Mouse (Mus musculus) small intestine, adult 2 months (tissue): ENCODE measurements around the gene Sept9. TPM values are rescaled to one million over a fixed set of nuclear protein-coding genes. Genes with fewer than 3 reads are reported as not detected.
A peak's percentile ranks its signal among the peaks of the same experiment; 100 is the strongest.

Experiments used
- H3K27ac ChIP-seq: fragments of 200-500 bp; 2 replicates; pipeline ENCODE4 v1.5.1; 2012; ENCODE audit warnings: low read depth, low read length, control low read depth, inconsistent platforms; ENCODE audit not compliant: insufficient read depth
- H3K27me3 ChIP-seq: fragments of 200-500 bp; 2 replicates; pipeline ENCODE4 v1.6.1; 2012; ENCODE audit warnings: mild to moderate bottlenecking, moderate library complexity, low read length, inconsistent platforms; ENCODE audit not compliant: control insufficient read depth, insufficient read depth
- H3K36me3 ChIP-seq: fragments of 200-500 bp; 2 replicates; pipeline ENCODE4 v1.6.1; 2012; ENCODE audit warnings: mild to moderate bottlenecking, low read length, control low read depth, inconsistent platforms; ENCODE audit not compliant: control insufficient read depth, insufficient read depth
- H3K4me1 ChIP-seq: fragments of 200-500 bp; 2 replicates; pipeline ENCODE4 v1.6.1; 2012; ENCODE audit warnings: low read length, inconsistent platforms, mixed read lengths; ENCODE audit not compliant: control insufficient read depth, insufficient read depth, insufficient read length
- H3K4me3 ChIP-seq: fragments of 200-500 bp; 2 replicates; pipeline ENCODE4 v1.5.1; 2012; ENCODE audit warnings: low read depth, mild to moderate bottlenecking, control low read depth, inconsistent platforms, low read length, moderate library complexity
- CTCF ChIP-seq: fragments of 200-500 bp; IDR thresholded peaks from 2 replicates; pipeline ENCODE4 v1.5.1; 2012; ENCODE audit warnings: low read depth, mild to moderate bottlenecking, control low read depth, inconsistent platforms, low read length, moderate library complexity, mixed read lengths; ENCODE audit not compliant: insufficient replicate concordance, insufficient read length; ENCODE audit errors: extremely low read depth
- POLR2A ChIP-seq: fragments of 200-500 bp; IDR thresholded peaks from 2 replicates; pipeline ENCODE4 v1.6.1; 2012; ENCODE audit warnings: low read depth, mild to moderate bottlenecking, control low read depth, inconsistent platforms, low read length, moderate library complexity
- WGBS: fragments of 180-500 bp; shearing (Covaris S2); methylation state at CpG from one replicate; pipeline ENCODE4 v1.1.7; 2018; 5-methylcytosine and 5-hydroxymethylcytosine counted together
- polyA plus RNA-seq: library from polyadenylated mRNA; depleted of rRNA; stranded (reverse); fragments of >200 nt; gene quantifications from 2 replicates; pipeline ENCODE4 v1.2.3, GENCODE M21; 2012

Sept9 gene
- polyA plus RNA-seq, 1 experiment = 31.0 TPM

DNA sequence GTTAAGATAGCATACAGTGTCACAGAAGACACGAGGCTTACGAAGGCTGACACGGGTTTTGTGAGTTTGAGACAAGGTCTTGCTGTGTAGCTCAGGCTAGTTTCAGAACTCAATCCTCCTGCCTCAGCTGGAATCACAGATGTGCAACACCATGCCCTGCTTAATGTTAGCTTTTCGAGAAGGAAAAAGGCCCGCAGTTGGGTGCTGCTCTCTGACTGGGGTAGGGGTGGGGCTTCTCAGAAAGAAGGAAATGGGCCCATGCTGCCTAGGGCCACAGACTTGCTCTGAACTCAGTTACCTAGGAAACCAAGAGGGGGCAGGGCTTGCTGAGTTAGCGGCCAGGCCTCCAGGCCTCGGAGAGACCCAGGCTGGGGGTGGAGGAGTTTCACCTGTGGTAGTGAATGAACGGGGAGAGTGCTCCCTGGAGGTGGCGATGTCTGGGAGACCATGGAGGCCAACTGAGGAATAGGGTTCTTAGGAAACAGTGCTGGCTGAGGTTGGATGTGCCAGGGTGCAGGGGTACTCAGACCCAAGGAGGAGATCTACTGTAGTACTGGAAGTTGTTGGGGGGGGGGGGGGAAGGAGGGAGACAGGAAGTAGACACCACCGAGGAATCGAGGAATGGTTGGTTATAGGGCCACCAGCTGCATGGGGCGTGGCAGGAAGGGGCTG is 126.1 kb downstream of the Sept9 start:
- TF ChIP-seq CTCF (no peak), POLR2A (no peak)
- H3K36me3 ChIP-seq = no peaks in the 10 kb centered on the region
- peaks cover 58% of the 10 kb centered on the region for H3K4me1 ChIP-seq
- 48% methylated on average over 12 of the region's 12 CpGs for WGBS
- H3K27me3 ChIP-seq = no peaks in the 10 kb centered on the region
- H3K4me3 ChIP-seq = peak overlapping the region; percentile 16; the same call in 1 of the 2 replicates
- H3K27ac ChIP-seq = peak overlapping the region; percentile 78

DNA sequence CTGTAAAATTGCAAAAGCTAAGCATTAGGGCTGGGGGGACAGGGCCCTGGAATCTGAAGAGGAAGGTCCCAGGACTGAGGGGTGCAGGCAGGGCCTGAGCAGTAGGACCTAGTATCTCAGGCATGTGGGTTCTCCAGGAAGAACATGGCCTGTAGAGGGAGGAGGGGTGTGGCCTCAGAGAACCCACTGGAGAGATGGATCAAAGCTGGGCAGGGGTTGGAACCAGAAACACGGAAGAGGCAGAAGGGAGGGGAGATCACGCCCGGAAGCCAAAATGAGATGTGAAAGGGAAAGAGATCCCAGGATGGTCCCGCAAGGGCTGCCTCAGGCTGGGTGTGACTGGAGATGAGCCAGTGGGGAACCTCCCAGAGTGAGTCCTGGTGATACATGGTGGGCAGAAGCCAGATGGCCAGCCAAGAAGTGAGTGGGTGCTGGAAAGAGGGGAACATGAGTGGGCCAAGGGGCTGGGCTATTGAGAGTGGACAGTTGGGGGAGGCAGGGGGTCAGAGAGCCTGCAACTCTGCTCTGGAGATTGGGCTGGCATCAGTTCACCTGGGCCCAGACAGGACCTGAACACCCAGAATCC is 126.8 kb downstream of the Sept9 start:
- Histone ChIP-seq H3K27me3 (no peaks in the 10 kb centered on the region), H3K27ac (peak overlapping the region; percentile 65), H3K4me1 (peaks cover 59% of the 10 kb centered on the region), H3K4me3 (peak overlapping the region; percentile 30), H3K36me3 (no peaks in the 10 kb centered on the region)
- peak; percentile 48; the same call in 1 of the 2 replicates for TF ChIP-seq CTCF
- no peak for TF ChIP-seq POLR2A
- 45% methylated on average over 4 of the region's 4 CpGs for WGBS

DNA sequence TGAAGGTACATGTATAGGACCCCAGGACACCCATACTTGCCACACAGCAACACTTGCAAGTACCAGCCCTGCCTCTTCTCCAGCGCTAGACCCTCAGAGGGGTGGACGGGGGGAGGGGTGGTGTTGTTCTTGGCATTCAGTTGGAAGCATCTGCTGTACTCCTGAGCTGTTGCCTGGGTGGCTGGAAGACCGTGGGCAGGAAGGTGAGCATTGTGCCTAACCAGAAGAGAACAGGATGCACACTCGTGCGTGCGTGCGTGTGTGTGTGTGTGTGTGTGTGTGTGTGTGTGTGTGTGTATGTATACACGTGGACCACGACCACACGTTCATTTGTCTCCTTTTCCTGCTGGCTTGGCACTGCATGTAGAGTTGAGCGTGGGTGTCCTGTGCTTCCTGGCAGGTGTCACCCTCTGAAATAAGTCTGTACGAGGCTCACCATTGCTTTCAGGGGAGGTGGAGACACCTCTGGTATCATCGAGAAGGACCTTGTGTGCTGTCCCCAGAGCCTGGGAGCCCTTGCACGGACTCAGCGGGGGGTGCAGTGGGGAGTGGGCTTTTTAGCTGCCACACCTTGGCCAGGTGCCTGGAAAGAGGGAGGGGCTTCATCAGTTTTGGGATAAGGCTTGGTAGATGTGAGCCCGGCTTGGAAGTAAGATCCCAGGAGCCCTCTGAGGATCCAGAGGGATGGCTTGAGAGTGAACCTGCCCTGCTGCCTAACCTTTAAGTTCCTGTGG is 127.6 kb downstream of the Sept9 start:
- WGBS = 73% methylated on average over 16 of the region's 16 CpGs
- TF ChIP-seq CTCF (no peak), POLR2A (no peak)
- Histone ChIP-seq H3K36me3 (no peaks in the 10 kb centered on the region), H3K27ac (peak overlapping the region; percentile 79), H3K4me3 (peak overlapping the region; percentile 30), H3K4me1 (peaks cover 62% of the 10 kb centered on the region), H3K27me3 (no peaks in the 10 kb centered on the region)

- Histone ChIP-seq H3K27ac (peak overlapping the region; percentile 79), H3K27me3 (no peaks in the 10 kb centered on the region), H3K36me3 (no peaks in the 10 kb centered on the region), H3K4me3 (no peak overlapping the region), H3K4me1 (peaks cover 62% of the 10 kb centered on the region)
- no peak for TF ChIP-seq CTCF
- TF ChIP-seq POLR2A = no peak
- 74% methylated on average over 5 of the region's 5 CpGs for WGBS
Measured at GRCm38 (mm10) chr11:117327633-117328032, 128.2 kb downstream of the Sept9 start.

GRCm38 (mm10) chr11:117330076-117330950 is 130.9 kb downstream of the Sept9 start:
- TF ChIP-seq POLR2A (no peak), CTCF (no peak)
- Histone ChIP-seq H3K36me3 (no peaks in the 10 kb centered on the region), H3K27ac (no peak overlapping the region), H3K27me3 (no peaks in the 10 kb centered on the region), H3K4me3 (no peak overlapping the region), H3K4me1 (peaks cover 67% of the 10 kb centered on the region)
- WGBS = 61% methylated on average over 12 of the region's 12 CpGs

- TF ChIP-seq POLR2A = no peak
- H3K36me3 ChIP-seq = no peaks in the 10 kb centered on the region
- no peak overlapping the region for H3K27ac ChIP-seq
- H3K4me3 ChIP-seq = peak overlapping the region; percentile 73; the same call in 1 of the 2 replicates
- H3K27me3 ChIP-seq = no peaks in the 10 kb centered on the region
- WGBS = 20% methylated on average over 7 of the region's 7 CpGs
- H3K4me1 ChIP-seq = peaks cover 69% of the 10 kb centered on the region
Measured at GRCm38 (mm10) chr11:117330951-117331254, 131.4 kb downstream of the Sept9 start.
